Mouse (Mus musculus): ENCODE data around the gene Txnip.

Gene Txnip

DNA sequence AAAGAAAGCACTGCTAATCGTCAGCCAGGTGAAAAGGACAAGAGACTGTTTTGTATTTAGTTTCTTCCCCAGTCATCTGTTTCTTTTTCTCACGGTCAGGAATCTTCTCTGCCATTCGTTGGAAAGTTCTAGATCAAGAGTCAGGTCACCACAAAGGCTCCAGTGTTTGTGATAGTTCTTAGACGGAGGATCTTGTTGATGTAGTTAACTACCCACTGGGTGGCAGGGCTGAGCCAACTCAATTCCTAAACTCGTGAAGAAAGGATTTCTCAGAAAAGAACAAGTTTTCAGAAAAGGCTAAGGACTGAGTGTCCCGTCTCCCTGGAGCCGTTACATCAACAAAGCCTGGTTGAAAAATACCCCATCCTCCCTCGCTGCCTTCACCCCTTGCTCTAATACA lies 6.6 kb upstream of the Txnip start:
- peak; percentile 74 for ATAC-seq (ENCODE audit: low TSS enrichment)

DNA sequence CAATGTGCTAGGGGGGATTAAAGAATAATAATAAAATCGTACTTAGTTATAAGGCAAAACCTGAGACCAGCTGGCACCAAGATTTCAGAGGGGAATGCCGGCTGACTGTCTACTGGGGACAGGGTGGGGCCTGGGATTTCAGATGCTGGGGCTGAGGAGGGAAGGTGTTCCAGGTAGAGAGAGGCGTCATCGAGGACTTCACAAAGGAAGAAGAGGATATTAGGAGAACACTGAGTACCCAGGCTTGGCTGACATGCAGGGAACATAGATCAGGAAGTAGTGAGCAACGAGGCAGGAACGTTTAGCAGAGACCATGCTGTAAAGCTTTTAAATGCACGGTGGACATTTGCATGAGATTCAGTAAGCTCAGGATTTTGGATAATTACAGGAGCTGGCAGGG lies 5.9 kb upstream of the Txnip start:
- ATAC-seq (ENCODE audit: low TSS enrichment) = no peak

DNA sequence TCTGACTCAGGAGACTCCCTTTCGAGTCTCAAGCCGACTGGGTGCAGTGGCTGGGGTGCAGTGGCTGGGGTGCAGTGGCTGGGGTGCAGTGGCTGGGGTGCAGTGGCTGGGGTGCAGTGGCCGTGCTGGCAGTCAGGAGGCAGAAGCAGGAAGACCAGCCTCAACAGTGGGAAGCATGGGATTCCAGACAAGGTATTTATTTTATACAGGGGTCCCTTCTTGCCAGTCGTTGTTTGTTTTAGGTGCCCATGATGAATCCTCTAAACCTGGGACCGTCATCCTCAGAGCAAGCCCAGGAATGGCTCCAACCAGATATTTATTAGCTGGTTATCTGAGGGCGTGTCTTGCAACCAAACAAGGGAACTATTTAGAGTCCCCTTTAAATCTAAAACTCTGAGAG lies 4.2 kb upstream of the Txnip start:
- ATAC-seq (ENCODE audit: low TSS enrichment) = no peak

DNA sequence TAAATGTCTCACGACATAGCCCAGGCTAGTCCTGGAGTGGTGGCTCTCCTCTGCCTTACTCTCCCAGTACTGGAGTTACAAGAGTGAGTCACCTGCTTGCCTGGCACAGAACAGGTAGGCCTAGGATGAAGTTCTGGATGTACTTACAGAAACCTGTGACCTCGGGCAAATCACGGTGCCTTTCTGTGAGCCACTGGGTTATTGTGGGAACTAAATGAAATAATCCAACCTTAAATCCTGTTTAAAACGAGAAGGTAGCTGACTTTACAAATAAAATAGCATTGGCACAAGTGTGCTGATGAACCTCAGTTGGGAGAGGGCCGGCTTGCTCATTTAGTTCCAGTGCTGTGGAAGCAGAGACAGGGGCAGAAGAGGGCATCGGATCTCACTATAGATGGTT lies 3.5 kb upstream of the Txnip start:
- no peak for ATAC-seq (ENCODE audit: low TSS enrichment)

DNA sequence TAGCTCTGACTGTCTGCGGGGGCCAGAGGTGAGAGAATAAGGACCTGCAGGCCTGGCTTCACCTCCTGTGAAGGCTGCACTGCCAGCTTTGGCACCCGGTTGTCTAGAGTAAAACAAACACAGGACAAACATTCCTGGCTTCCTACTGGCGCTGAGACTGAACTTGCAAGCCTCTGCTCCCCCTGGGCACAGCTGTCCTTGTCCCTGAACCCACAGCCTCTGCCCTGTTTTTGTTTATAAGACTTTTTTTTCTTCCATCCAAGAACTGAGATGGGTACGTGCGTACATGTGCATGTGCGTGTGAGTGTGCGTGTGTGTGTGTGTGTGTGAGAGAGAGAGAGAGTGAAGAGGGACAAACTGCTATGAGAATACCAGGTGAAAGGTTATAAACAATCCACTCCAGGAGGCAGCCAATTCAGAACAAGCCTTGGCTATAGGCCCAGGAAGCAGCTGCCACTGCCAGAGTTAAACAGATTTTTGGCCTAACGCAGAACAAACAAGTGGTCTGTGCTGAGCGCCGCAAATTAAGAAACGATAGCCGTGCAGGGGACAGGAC lies 2.6 kb upstream of the Txnip start:
- no peak for ATAC-seq (ENCODE audit: low TSS enrichment)

DNA sequence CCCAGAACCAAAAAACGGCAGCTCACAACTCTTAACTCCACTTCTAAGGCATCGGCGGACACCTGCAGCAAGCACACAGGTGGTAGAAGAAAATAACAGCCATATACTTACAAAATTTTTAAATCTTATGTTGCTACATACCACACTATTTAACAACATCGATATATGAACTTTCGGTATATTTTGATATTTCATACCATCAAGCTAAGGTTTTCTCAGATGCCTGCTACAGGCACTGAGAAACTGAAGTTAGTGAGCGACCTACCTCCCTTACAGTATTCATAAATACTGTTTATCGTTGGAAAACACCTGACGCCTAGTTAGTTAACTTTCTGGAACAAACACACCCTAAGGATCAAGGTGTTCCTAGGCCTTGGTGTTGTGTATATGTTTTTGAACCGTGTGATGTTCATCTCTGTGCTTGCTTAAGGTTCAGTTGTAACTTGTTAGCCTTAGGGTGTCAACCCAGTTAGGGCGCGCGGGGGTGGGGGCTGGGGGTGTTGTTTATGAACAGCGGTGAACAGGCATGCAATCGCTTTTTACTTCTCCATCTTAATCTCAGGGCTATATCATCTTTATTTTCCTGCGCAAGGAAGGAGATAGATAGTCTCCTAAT lies 1.6 kb upstream of the Txnip start:
- no peak for ATAC-seq (ENCODE audit: low TSS enrichment)

DNA sequence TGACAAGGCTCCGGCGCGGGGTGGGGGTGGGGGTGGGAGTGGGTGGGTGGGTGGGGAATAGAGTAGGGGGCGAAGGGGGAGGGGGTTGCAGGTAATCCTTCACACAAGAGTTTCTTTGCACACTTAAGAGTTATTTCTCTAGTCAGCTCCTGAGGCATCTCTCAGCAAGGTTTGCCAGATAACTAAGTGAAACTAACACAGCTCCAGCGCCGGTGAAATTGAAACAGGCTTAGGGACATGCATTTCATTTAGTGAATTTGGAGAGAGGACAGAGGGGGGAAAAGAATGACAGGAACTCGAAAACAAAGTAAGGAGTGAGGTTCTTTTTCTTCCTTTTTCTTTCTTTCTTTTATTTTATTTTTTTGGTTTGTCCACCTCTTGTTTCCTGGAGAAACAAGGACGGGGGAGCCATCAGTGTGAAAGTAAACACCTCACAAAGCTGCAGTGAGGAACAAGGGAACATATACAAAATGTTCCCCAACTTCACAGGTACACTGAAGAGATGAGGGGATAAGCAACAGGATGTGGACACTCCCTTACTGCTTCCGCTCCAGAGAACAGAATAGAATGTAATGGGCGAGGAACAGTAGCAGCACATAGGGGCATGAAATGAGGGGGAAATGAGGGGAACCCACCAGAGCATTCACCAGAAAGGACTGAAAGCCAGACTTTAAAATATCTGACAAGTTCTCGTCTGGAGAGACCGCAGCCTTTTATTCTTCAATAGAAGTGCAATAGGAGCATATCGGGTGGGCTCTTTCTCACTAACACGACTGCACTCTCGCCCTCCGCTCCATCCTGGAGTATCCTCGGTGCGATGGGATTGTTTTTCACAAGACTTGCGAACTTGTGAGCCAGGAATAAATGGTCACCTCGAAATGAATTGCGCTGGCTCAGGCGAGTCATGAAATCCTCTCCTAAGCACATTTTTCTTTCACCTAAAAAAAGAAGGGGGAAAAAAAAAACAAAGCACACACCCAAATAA lies 814 bp upstream of the Txnip start:
- ATAC-seq (ENCODE audit: low TSS enrichment) = no peak

DNA sequence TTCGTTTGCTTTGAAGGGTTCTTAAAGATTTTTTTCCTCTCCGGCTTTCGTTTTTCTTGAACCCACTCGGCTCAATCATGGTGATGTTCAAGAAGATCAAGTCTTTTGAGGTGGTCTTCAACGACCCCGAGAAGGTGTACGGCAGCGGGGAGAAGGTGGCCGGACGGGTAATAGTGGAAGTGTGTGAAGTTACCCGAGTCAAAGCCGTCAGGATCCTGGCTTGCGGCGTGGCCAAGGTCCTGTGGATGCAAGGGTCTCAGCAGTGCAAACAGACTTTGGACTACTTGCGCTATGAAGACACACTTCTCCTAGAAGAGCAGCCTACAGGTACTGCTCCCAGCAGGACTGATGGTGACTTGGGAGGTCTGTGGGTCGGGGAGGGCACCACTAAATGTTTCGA lies 402 bp downstream of the Txnip start:
- no peak for ATAC-seq (ENCODE audit: low TSS enrichment)

DNA sequence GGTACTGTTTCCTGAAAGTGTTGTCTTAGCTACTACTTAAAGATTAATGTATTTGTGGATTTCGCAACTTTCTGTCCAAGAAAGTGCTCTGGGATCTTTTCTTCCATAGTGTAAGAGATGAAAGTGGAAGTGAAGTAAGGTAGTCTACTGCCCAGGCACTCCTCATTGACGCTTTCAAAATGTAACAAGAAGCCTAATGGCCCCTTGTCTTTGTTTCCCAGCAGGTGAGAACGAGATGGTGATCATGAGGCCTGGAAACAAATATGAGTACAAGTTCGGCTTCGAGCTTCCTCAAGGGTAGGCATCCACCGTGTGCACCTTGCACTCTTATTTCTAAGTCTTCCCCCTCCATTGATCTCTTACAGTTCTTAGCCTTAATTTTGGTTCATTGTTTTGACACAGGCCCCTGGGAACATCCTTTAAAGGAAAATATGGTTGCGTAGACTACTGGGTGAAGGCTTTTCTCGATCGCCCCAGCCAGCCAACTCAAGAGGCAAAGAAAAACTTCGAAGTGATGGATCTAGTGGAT lies 975 bp downstream of the Txnip start:
- ATAC-seq (ENCODE audit: low TSS enrichment) = no peak

DNA sequence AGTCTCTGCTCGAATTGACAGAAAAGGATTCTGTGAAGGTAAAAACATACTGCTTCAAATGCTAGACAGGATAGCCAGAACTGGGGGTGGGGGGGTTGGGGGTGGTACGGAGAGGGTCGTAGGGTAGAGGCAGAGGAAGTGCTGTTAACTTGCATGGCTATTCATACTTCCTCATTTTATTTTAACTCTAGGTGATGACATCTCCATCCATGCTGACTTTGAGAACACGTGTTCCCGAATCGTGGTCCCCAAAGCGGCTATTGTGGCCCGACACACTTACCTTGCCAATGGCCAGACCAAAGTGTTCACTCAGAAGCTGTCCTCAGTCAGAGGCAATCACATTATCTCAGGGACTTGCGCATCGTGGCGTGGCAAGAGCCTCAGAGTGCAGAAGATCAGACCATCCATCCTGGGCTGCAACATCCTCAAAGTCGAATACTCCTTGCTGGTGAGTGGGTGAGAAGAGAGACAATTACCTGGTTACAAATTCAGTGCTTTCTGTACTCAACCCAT lies 1.7 kb downstream of the Txnip start:
- ATAC-seq (ENCODE audit: low TSS enrichment) = no peak

DNA sequence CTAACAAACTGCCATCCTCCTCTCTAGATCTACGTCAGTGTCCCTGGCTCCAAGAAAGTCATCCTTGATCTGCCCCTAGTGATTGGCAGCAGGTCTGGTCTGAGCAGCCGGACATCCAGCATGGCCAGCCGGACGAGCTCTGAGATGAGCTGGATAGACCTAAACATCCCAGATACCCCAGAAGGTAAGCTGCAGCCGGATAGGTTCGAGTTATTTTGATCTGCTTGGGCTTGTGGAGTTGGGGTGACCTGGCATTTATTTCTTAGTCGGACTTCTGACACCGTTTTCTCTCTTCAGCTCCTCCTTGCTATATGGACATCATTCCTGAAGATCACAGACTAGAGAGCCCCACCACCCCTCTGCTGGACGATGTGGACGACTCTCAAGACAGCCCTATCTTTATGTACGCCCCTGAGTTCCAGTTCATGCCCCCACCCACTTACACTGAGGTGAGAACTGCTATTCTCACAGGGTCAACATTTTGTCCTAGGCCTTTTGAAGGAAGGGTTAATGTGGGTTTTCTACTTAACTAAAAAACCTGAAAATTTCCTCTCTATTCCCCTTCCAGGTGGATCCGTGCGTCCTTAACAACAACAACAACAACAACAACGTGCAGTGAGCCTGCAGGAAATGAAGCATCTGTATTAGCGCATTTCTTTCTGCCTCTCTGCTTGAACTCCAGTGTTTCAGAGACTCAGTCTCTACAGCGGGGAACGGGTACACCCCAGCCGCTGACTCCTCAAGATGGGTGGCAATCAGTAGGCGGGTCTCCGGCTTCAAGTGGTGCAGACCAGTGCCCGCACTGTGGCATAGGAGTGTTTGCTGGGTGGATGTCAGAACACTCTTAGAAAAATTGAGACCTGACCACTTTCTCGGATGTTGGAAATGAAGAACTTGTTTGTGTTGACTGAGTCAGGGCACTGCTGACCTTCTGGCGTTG lies 2.4 kb downstream of the Txnip start:
- ATAC-seq (ENCODE audit: low TSS enrichment) = no peak

DNA sequence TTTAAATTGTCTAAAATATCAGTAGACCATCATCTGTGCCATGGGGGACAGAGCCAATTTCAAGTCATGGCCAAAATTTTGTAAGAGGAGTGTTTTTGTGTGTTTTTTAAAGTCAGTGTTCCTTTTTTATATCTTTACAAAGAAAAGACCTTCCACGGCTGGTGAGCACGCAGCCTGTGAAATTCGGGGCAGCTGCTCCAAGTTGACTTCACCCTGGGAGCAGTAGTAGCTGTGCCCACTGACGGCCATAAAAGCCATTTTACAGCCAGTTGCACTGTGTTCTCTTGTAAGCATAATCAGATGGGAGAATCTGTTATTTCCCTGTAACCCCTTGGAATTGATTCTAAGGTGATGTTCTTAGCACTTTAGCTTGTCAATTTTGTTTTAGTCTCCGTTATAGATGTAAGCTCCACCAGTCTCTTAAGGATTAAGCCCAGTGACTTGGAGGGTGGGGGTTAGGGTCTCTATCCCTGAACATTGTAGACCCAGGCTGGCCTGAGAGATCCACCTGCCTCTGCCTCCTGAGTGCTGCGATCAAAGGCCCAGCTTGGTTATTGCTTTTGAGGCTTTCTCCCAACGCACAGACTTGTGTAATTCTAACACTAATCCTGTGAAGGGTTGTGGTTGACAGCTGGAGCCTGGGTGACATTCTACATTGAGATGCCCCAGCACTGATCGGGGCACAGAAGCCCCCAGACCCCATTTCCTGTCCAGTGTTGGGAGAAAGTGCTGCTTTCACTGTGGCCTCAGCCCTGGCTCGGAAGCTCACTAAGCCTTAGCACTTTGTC lies 3.3 kb downstream of the Txnip start:
- ATAC-seq (ENCODE audit: low TSS enrichment) = no peak

DNA sequence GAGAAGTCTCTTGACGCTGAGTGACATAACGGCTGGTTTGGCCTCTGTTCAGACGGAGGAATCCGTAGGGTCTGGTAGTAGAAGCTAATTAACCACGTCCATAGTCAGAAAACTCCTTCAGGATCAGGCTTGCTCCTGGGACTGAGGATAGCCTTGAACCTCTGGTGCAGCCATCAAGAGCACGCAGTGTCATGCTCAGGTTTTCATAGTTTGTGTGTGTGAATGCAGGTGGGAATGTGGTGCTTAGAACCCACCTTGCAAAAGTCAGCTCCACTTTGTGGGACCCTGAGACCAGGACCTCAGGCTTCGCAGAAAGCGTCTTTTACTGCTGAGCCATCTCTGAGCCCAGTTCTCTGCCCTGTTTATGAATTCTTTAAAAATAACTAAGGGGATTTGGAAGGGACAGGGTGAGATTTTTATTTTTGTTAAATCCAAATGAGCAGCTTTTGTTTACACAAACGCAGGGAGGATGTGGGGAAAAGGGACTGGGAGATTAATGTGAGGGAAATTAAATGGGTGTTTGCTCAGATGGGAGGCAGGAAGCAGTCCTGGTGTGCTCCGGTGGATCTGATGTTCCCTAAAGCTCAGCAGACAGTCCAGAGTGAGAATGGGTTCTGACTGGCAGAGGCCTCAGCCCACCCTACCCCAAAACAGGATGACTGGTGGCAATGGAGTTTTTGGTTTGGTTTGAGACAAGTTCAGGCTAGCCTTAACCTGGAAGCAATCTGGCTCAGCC lies 4.4 kb downstream of the Txnip start:
- no peak for ATAC-seq (ENCODE audit: low TSS enrichment)

DNA sequence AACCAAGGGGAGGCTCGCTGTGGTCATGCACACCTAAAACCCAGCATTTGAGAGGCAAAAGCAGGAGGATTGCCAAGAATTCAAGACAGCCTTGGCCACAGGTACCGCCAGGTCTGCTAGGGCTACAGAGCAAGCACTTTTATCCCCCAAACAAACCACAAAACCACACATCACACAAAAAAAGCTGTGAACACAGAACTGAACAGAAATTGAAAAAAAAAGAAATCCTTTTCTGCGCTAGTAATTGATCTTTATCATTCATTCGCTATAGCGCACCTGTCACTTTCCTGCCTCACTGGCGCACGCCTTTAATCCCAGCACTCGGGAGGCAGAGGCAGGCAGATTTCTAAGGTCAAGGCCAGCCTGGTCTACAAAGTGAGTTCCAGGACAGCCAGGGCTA lies 5.5 kb downstream of the Txnip start:
- no peak for ATAC-seq (ENCODE audit: low TSS enrichment)

DNA sequence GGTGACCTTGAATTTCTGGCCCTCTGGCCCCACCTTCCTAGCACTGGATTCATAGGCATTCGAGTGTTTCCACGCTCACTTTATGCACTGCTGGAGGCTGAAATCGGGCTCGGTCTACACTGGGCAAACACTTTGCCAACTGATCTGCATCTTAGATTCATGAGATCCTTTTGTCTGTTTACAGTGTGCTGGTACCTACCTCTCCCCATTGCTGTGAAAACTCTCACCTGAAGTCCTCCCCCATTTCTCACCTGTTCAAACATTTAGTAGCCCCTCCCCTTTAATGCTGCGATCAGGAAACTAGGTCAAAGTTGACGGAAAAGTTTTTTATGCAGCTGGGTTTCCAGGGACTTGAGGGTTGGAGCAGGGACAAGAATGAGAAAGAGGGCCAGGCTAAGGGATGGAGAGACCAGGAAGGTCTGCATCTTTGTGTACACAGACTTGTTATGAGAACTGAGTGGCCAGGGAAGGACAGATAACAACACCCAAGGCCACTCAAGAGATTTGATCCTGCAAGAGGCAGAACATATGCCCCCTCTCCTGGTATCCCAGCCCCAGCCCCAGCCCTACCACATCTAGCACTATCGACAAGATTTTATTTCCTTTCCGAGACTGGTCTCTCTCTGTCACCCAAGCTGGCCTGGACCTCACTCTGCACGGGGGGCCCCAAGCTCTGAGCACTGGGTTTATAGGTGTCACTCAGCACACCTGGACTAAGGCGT lies 6.3 kb downstream of the Txnip start:
- no peak for ATAC-seq (ENCODE audit: low TSS enrichment)

DNA sequence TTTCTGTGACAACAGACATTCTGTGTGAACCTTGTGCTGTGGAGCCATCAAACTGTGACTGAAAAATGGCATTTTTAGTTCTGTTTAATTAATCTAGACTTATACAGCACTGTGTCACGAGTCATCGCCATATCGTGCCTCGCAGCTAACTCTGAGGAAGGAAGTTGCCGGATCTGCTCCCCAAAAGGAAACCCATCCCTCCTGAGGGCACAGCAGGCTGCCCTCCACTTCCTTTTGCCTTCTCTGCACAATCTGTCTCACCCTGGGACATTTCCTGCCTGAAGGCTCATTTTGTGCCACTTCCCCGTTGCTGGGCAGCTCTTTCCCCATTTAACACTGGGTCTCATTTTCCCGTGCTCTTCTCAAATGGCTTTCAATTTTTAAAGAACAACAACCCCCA lies 6.9 kb downstream of the Txnip start:
- no peak for ATAC-seq (ENCODE audit: low TSS enrichment)

DNA sequence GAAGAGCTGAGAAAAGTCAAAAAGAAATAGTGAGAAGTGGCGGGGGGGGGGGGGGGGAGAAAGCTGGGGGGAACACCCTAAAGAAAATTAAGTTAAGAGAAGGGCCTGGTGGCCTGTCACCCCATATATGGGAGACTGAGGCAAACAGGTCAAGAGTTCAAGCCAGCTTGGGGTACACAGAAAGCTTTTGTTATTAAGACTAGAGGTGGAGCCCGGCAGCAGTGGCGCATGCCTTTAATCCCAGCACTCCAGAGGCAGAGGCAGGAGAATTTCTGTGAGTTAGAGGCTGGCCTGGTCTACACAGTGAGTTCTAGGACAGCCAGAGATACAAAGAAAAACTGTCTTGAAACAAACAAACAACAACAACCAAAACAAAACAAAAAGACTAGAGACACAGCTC lies 7.3 kb downstream of the Txnip start:
- ATAC-seq (ENCODE audit: low TSS enrichment) = no peak

DNA sequence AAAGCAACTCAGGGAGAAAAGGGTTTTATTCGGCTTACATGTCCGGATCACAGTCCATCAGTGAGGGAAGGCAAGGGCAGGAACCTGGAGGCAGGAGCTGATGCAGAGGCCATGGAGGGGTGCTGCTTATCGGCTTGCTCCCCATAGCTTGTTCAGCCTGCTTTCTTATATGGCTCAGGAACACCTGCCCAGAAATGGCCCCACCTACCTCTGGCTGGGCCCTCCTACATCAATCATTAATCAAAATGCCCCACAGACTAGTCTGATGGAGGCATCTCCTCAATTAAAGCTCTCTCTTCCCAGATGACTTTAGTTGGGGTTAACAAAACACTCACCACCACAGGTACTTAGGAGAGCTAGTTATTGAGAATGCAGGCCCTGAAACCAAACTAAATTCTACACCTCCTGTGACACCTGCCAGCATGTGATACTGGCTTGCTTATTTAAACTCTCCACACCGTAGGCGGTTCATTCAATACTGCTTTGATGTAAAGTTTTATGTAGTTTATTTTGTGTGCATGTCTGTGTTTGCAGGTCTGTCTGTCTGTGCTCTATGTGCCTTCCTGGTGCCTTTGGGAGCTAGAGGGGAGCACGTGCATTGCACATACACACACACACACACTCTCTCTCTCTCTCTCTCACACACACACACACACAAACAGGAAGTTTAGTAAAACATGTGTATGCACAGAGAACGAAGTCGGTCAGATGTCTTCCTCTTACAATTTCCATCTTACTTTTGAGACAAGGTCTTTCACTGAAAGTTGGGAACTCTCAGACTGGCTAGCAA lies 9.1 kb downstream of the Txnip start:
- no peak for ATAC-seq (ENCODE audit: low TSS enrichment)
